Mouse (Mus musculus) stomach, embryonic 16.5 days (tissue): ENCODE results near the gene Ralgps2. TPM values are rescaled to one million over a fixed set of nuclear protein-coding genes. Genes with fewer than 3 reads are reported as not detected.

Source experiments
- ATAC-seq: fragments of 200-750 bp; cut with Nextera tagmentation; 2 replicates; pipeline ENCODE4 v1.8.0; 2017; ENCODE audit warnings: moderate number of reproducible peaks, moderate TSS enrichment; ENCODE audit not compliant: insufficient read depth, low FRiP score
- H3K27ac ChIP-seq: fragments of 300-500 bp; sonication (generic); 2 replicates; pipeline ENCODE4 v1.5.1; 2014; ENCODE audit warnings: low read length
- H3K27me3 ChIP-seq: fragments of 300-500 bp; sonication (generic); 2 replicates; pipeline ENCODE4 v1.6.1; 2014; ENCODE audit warnings: low read length, control low read depth, mixed read lengths; ENCODE audit not compliant: control insufficient read depth, insufficient read depth
- H3K36me3 ChIP-seq: fragments of 300-500 bp; sonication (generic); 2 replicates; pipeline ENCODE4 v1.6.1; 2014; ENCODE audit warnings: low read length; ENCODE audit not compliant: control insufficient read depth, insufficient read depth
- H3K4me1 ChIP-seq: fragments of 300-500 bp; sonication (generic); 2 replicates; pipeline ENCODE4 v1.6.1; 2014; ENCODE audit warnings: low read length, control low read depth, mixed read lengths; ENCODE audit not compliant: control insufficient read depth, insufficient read depth
- H3K4me2 ChIP-seq: fragments of 300-500 bp; sonication (generic); 2 replicates; pipeline ENCODE4 v1.6.1; 2014; ENCODE audit warnings: low read depth, low read length, mixed read lengths
- H3K4me3 ChIP-seq: fragments of 300-500 bp; sonication (generic); replicated peaks from 2 replicates; pipeline ENCODE4 v1.5.1; 2014; ENCODE audit warnings: mild to moderate bottlenecking, low read length
- H3K9ac ChIP-seq: fragments of 300-500 bp; sonication (generic); 2 replicates; pipeline ENCODE4 v1.6.1; 2014; ENCODE audit warnings: low read length
- H3K9me3 ChIP-seq: fragments of 300-500 bp; sonication (generic); replicated peaks from 2 replicates; pipeline ENCODE4 v1.6.1; 2016; ENCODE audit warnings: low read length, control low read depth; ENCODE audit not compliant: control insufficient read depth
- WGBS: fragments of 180-500 bp; shearing (Covaris S2); extraction: QIAGEN DNeasy Blood & Tissue Kit; methylation state at CpG from one replicate; pipeline ENCODE4 v1.1.7; 2014; 5-methylcytosine and 5-hydroxymethylcytosine counted together
- polyA plus RNA-seq: library from polyadenylated mRNA; unstranded; fragments of >200 nt; fragmentation: Nextera tagmentation; extraction: Ambion mirVana; gene quantifications from 2 replicates; pipeline ENCODE4 v1.2.1, GENCODE M21; 2015

Ralgps2 gene
- polyA plus RNA-seq, 1 experiment from 2014 or later: 54.5 TPM

DNA sequence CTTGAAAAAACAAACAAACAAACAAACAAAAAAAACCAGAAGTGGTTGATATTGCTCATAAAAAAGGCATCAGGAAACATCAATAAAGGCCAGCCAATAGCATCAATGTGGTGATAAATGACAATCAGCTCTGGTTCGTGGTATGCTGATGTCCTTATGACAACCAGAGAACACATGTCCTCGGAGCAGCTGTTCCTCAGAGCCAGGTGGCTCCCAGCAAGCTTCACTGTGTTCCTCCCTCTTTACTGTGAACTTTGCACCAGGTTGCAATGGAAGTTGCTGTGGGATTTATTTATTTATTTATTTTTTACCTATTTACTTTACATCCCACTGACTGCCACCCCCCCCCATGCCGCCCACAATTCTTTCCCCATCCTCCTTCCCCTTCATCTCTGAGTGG lies 17.9 kb upstream of the Ralgps2 start:
- Histone ChIP-seq H3K4me2 (no peak overlapping the region), H3K9ac (no peak overlapping the region), H3K4me3 (no peak overlapping the region), H3K36me3 (no peaks in the 10 kb centered on the region), H3K4me1 (no peaks in the 10 kb centered on the region), H3K9me3 (no peaks in the 10 kb centered on the region), H3K27ac (no peak overlapping the region), H3K27me3 (no peaks in the 10 kb centered on the region)
- WGBS: 91% methylated on average over 3 of the region's 3 CpGs
- no peak for ATAC-seq

DNA sequence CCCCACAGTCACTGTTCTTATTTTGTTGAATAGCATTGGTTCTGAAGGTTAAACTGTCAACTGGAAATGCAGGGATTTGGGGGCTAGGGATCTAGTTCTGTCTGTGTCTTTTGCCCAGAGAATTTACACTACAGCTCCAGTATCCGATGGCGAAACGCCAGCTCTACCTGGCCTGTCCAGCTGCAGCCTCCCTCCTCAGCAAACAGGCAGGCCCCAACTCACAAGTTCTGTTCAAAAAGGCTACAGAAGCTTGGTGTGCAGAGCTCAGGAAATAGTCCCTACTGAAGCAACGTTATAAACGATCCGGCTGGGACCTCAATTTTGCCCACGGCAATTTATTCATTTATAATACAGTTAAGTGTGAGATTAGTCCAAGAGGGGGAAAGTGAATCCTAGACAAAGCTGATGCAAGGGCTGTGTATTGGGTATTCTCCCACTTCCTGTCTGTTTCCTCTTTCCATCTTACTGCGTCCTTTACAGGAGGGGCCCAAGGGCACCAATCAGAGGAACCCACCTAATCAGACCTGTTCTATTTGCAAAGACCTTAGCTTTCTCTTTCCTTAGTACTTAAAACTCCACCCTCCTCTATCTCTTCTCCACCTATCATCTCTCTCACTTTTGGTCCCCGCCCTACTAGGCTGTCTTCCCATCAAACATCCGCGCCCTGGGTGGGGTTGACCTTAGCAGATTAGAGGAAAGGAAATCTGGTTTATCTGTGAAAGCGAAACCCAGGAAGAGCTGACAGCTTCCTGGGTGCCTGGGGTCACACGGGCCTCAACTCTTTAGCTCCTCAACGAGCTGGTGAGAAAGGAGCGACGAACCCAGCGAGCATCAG lies 16.7 kb upstream of the Ralgps2 start:
- peak; percentile 60; the same call in 1 of the 2 replicates for ATAC-seq
- no peak overlapping the region for H3K4me3 ChIP-seq

DNA sequence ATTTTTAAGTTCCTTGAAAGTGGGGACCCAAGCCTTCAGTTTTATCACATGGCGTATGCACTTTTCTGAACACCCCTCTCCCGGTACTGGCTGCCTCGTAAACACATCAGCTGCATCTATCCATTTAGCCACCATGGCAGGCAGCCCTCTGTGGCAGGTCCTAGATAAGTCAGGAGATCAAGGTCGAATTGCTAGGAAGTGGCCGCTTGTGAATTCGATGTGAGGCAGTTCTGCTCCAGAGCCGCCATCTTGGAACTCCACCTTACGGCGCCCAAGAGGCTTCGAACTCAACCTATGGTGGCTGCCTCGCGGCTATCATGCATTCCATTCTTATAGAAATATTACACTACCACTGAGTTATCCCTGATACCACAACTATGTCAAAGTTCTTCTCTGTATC lies 14.8 kb upstream of the Ralgps2 start:
- WGBS: 95% methylated on average over 12 of the region's 12 CpGs

More for the DNA sequence above, 16.7 kb upstream of the Ralgps2 start:
- 41% methylated on average over 17 of the region's 17 CpGs for WGBS
- H3K27me3 ChIP-seq: no peaks in the 10 kb centered on the region
- H3K9ac ChIP-seq: no peak overlapping the region
- H3K36me3 ChIP-seq: no peaks in the 10 kb centered on the region
- H3K4me2 ChIP-seq: peak overlapping the region; percentile 1; the same call in 1 of the 2 replicates
- no peak overlapping the region; the same call in 1 of the 2 replicates for H3K27ac ChIP-seq
- no peaks in the 10 kb centered on the region for H3K4me1 ChIP-seq
- H3K9me3 ChIP-seq: no peaks in the 10 kb centered on the region

DNA sequence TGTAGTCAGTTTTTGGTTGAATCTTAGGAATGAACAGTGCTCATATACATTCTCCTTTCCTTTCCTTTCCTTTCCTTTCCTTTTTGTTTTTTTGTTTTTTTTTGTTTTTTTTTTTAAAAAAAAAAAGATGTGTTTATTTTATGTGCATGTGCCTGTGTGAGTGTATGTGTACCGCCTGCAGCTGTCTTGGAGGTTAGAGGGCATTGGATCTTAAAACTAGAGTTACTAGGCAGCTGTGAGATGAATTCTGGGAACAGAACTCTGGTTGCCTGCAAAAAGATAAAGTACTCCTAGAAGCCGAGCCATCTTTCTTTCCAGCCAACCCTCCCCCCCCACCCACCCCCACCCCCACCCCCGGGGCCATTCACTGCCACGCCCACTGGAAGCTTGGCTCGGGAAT lies 10.9 kb upstream of the Ralgps2 start:
- WGBS: 29% methylated on average over 5 of the region's 5 CpGs
- Histone ChIP-seq H3K4me2 (no peak overlapping the region), H3K36me3 (no peaks in the 10 kb centered on the region), H3K4me3 (no peak overlapping the region), H3K27ac (no peak overlapping the region), H3K27me3 (no peaks in the 10 kb centered on the region), H3K9me3 (no peaks in the 10 kb centered on the region), H3K4me1 (no peaks in the 10 kb centered on the region), H3K9ac (no peak overlapping the region)
- no peak for ATAC-seq

More for the DNA sequence above, 14.8 kb upstream of the Ralgps2 start:
- H3K36me3 ChIP-seq: no peaks in the 10 kb centered on the region
- ATAC-seq: no peak
- H3K4me3 ChIP-seq: no peak overlapping the region
- H3K9ac ChIP-seq: no peak overlapping the region
- H3K9me3 ChIP-seq: no peaks in the 10 kb centered on the region
- no peak overlapping the region for H3K4me2 ChIP-seq
- no peak overlapping the region for H3K27ac ChIP-seq
- H3K4me1 ChIP-seq: no peaks in the 10 kb centered on the region
- H3K27me3 ChIP-seq: no peaks in the 10 kb centered on the region

DNA sequence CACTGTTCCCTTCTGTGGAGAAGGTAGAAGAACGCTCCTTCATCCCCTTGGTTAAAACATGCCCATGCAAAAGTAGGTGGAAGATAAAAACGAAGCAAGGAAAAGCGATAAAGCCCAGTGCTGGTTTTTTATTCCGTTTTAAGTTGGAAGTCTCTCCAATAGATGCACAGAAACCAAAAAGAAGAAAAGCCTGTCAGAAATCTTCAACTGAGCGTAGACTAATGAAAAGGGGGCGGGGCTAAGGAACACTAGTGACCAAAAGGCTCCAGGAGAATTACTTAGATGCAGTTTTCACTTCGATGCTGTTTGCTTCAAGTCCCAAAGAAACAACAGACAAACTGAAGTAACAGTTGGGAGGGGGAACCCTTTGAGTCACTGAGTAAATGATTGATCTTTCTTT lies 1.2 kb upstream of the Ralgps2 start:
- no peaks in the 10 kb centered on the region for H3K27me3 ChIP-seq
- 33% methylated on average over 7 of the region's 7 CpGs for WGBS
- H3K9ac ChIP-seq: no peak overlapping the region
- H3K4me3 ChIP-seq: peak overlapping the region; percentile 89
- no peaks in the 10 kb centered on the region for H3K9me3 ChIP-seq
- peak overlapping the region; percentile 91 for H3K4me2 ChIP-seq
- H3K36me3 ChIP-seq: no peaks in the 10 kb centered on the region
- no peak for ATAC-seq
- H3K27ac ChIP-seq: no peak overlapping the region
- H3K4me1 ChIP-seq: peaks cover 5% of the 10 kb centered on the region; the same call in 1 of the 2 replicates

DNA sequence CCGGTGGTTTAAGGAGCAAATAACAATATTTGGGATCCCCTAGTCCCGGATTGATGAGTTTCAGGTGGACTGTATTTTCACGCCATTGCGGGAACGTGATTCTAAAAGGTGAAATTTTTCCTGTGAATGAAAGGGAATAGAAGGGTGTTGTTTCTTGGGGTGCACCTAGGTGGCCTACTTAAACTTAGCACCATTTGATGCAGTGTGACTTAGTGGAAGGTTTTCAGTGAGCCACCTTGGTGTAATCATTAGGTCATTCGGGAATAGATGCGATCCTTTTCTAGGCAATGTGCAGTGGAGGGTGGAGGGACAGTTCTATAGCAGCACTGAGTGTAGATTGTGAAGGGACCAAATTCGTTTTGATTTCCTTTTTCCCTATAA lies 706 bp upstream of the Ralgps2 start:
- H3K9me3 ChIP-seq: no peaks in the 10 kb centered on the region
- H3K4me1 ChIP-seq: peaks cover 5% of the 10 kb centered on the region; the same call in 1 of the 2 replicates
- H3K4me2 ChIP-seq: peak overlapping the region; percentile 91
- no peaks in the 10 kb centered on the region for H3K27me3 ChIP-seq
- 8% methylated on average over 8 of the region's 8 CpGs for WGBS
- H3K27ac ChIP-seq: peak overlapping the region; percentile 86
- H3K9ac ChIP-seq: peak overlapping the region; percentile 90
- peak overlapping the region; percentile 89 for H3K4me3 ChIP-seq
- ATAC-seq: no peak
- H3K36me3 ChIP-seq: no peaks in the 10 kb centered on the region

DNA sequence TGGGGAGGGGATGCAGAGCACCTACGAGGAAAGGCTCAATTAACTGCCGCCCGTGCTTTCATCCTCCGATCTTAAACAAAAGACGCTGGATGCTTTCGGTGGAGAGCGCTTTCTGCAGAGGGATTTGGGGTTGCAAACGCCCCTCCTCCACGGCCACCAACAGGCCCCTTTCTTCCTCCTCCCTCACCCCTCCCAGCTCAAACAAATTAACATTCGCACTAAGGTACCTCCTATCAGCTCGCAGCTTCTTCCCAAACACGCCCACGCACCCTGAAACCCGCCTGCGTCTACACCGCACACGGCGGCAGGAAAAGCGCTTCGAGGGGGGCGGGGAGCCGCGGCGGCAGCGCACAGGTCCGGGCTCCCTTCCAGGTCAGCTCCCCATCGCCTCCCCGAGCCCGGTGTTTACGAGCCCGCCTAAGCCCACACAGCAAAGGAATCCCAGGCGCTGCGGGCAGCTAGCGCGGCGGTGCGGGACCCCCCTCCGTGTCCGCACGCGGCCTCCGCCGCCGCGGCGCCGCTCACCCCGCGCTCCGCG lies 652 bp downstream of the Ralgps2 start:
- peak; percentile 72 for ATAC-seq
- H3K9ac ChIP-seq: peak overlapping the region; percentile 90
- H3K9me3 ChIP-seq: no peaks in the 10 kb centered on the region
- peak overlapping the region; percentile 86 for H3K27ac ChIP-seq
- no peaks in the 10 kb centered on the region for H3K36me3 ChIP-seq
- H3K4me2 ChIP-seq: peak overlapping the region; percentile 91
- under 1% methylated on average over 51 of the region's 51 CpGs for WGBS
- H3K4me3 ChIP-seq: peak overlapping the region; percentile 89
- peaks cover 5% of the 10 kb centered on the region; the same call in 1 of the 2 replicates for H3K4me1 ChIP-seq
- H3K27me3 ChIP-seq: no peaks in the 10 kb centered on the region

DNA sequence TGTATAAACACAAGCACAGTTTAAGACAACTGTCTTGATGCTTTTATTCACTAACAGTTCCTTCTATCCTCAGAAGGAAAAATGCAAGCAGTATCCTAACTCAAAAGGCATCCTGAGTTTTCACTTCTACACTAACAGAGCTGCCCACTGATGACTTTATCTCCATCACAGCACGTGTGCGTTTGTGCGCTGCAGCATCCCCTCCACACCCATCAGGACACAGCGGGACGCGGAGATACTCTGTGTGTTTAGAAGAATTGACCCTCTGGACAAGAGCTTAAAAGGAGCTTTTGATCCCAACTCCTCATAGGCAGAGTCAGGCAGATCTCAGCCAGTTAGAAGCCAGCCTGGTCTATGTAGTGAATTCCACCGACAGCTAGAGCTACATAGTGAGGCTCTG lies 2.0 kb downstream of the Ralgps2 start:
- H3K27ac ChIP-seq: no peak overlapping the region
- ATAC-seq: no peak
- H3K36me3 ChIP-seq: no peaks in the 10 kb centered on the region
- peaks cover 5% of the 10 kb centered on the region; the same call in 1 of the 2 replicates for H3K4me1 ChIP-seq
- no peaks in the 10 kb centered on the region for H3K27me3 ChIP-seq
- WGBS: 76% methylated on average over 7 of the region's 7 CpGs
- H3K9ac ChIP-seq: no peak overlapping the region
- no peak overlapping the region for H3K4me2 ChIP-seq
- H3K4me3 ChIP-seq: no peak overlapping the region
- H3K9me3 ChIP-seq: no peaks in the 10 kb centered on the region

DNA sequence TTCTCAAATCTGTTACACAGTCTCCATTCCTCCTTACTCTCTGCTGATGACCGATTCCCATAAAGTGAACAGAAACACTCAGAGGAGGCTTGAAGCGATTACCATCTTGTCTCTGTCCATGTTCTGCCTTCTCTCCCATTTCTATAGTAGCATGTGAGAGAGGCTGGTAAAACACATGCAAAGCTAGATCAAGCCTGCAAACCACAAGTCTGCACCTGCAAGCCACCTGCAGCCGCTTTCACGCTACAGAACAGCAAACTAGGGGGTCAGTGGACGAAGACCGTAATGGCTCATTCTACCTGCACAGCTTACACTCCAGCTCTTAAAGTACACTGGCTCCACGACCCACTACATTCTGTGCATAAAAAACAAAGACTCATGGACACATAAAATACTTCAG lies 5.7 kb downstream of the Ralgps2 start:
- H3K27ac ChIP-seq: no peak overlapping the region
- ATAC-seq: no peak
- no peak overlapping the region for H3K9ac ChIP-seq
- 86% methylated on average over 7 of the region's 7 CpGs for WGBS
- no peak overlapping the region for H3K4me3 ChIP-seq
- H3K9me3 ChIP-seq: no peaks in the 10 kb centered on the region
- H3K27me3 ChIP-seq: no peaks in the 10 kb centered on the region
- H3K4me1 ChIP-seq: 0 out of 2 replicates have a peak, but pooled peaks cover under 1% of the 10 kb centered on the region
- no peak overlapping the region for H3K4me2 ChIP-seq
- H3K36me3 ChIP-seq: no peaks in the 10 kb centered on the region
